ENCODE assay signal across 1 mouse cellular context in the genomic region with DNA sequence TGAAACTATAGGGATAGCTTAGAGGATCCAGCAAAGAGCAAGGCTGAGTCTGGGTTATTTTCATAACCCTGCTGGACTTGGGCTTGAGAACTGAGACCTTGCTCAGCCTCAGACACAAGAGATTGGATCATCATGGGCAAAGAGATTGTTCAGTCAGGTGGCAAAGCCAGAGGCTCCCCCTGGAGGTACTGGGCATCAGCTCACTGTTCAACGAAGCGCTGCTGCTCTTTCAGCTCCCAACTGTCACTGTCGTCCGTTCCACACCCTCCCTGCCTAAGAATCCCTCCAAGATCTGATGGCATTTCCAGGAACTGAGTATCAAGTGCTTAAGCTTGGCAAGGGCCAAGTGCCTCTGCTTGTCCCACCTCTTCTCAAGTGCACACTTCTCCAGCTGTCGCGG.
TF ChIP-seq lines count a peak whose summit lies in the region.

No protein-coding gene starts in this region.

TF ChIP-seq in CH12.LX, 34 proteins besides CTCF, POLR2A, EP300 and RAD21 (continued from another document):
- TF ChIP-seq ETS1 (conservative IDR thresholded peaks at IDR 0.05; ENCODE audit: low read depth, low read length), result no peak
- TF ChIP-seq JUND (conservative IDR thresholded peaks at IDR 0.05; ENCODE audit: low read depth, low read length), result no peak
- 0 out of 2 replicates have a peak, but pooled peaks have one; percentile 13 for TF ChIP-seq TCF12 (IDR thresholded peaks at IDR 0.05; ENCODE audit: low read depth, low read length)
- no peak for TF ChIP-seq ZNF384 (IDR thresholded peaks at IDR 0.05; ENCODE audit: low read depth, low read length)
